Mouse (Mus musculus) limb, embryonic 14.5 days (tissue): ENCODE measurements around the gene Ankmy1. TPM values are rescaled to one million over a fixed set of nuclear protein-coding genes. Genes with fewer than 3 reads are reported as not detected.

ENCODE experiments used
- ATAC-seq: fragments of 200-750 bp; cut with Nextera tagmentation; 2 replicates; pipeline ENCODE4 v1.8.0; 2017; ENCODE audit warnings: low read depth, moderate number of reproducible peaks, moderate TSS enrichment; ENCODE audit not compliant: low FRiP score
- DNase-seq: peaks from one replicate; pipeline ENCODE4 v3.0.0-alpha.2; 2015; ENCODE audit warnings: low spot score
- H3K27ac ChIP-seq: fragments of 300-500 bp; sonication (generic); replicated peaks from 2 replicates; pipeline ENCODE4 v1.5.1; 2014; ENCODE audit warnings: low read depth, mild to moderate bottlenecking, low read length, moderate library complexity, mixed read lengths
- H3K27me3 ChIP-seq: fragments of 300-500 bp; sonication (generic); 2 replicates; pipeline ENCODE4 v1.6.1; 2014; ENCODE audit warnings: low read length, mixed read lengths; ENCODE audit not compliant: control insufficient read depth, insufficient read depth
- H3K36me3 ChIP-seq: fragments of 300-500 bp; sonication (generic); 2 replicates; pipeline ENCODE4 v1.6.1; 2014; ENCODE audit warnings: mild to moderate bottlenecking, low read length, moderate library complexity, mixed read lengths; ENCODE audit not compliant: control insufficient read depth, insufficient read depth
- H3K4me1 ChIP-seq: fragments of 300-500 bp; sonication (generic); 2 replicates; pipeline ENCODE4 v1.6.1; 2014; ENCODE audit warnings: antibody characterized with exemption, low read length, mixed read lengths; ENCODE audit not compliant: control insufficient read depth, insufficient read depth
- H3K4me2 ChIP-seq: fragments of 300-500 bp; sonication (generic); replicated peaks from 2 replicates; pipeline ENCODE4 v1.6.1; 2014; ENCODE audit warnings: low read depth, mild to moderate bottlenecking, low read length, moderate library complexity; ENCODE audit not compliant: severe bottlenecking
- H3K4me3 ChIP-seq: fragments of 300-500 bp; sonication (generic); replicated peaks from 2 replicates; pipeline ENCODE4 v1.5.1; 2014; ENCODE audit warnings: low read length
- H3K9ac ChIP-seq: fragments of 300-500 bp; sonication (generic); 2 replicates; pipeline ENCODE4 v1.6.1; 2014; ENCODE audit warnings: mild to moderate bottlenecking, low read depth, low read length, moderate library complexity; ENCODE audit not compliant: severe bottlenecking
- H3K9me3 ChIP-seq: fragments of 300-500 bp; sonication (generic); 2 replicates; pipeline ENCODE4 v1.6.1; 2016; ENCODE audit warnings: low read length; ENCODE audit not compliant: control insufficient read depth
- POLR2A ChIP-seq: fragments of 200-500 bp; IDR thresholded peaks from 2 replicates; pipeline ENCODE4 v1.8.0; 2012; ENCODE audit warnings: inconsistent platforms, mild to moderate bottlenecking, moderate library complexity, borderline replicate concordance; ENCODE audit not compliant: insufficient read depth, insufficient read length; ENCODE audit errors: extremely low read depth
- WGBS: fragments of 180-500 bp; shearing (Covaris S2); extraction: QIAGEN DNeasy Blood & Tissue Kit; methylation state at CpG from one replicate; pipeline ENCODE4 v1.1.7; 2014; 5-methylcytosine and 5-hydroxymethylcytosine counted together
- polyA plus RNA-seq, 2 experiments: library from polyadenylated mRNA; depleted of rRNA in 1 of 2; stranded (reverse) in 1 of 2; unstranded in 1 of 2; fragments of >200 nt; fragmentation: Nextera tagmentation in 1 of 2; extraction: Ambion mirVana in 1 of 2; gene quantifications; 2 replicates each; pipeline versions ENCODE4 v1.2.1 to v1.2.3; 2012 to 2014

Gene Ankmy1
- polyA plus RNA-seq, 2 experiments, result 0.37 to 0.38 TPM

DNA sequence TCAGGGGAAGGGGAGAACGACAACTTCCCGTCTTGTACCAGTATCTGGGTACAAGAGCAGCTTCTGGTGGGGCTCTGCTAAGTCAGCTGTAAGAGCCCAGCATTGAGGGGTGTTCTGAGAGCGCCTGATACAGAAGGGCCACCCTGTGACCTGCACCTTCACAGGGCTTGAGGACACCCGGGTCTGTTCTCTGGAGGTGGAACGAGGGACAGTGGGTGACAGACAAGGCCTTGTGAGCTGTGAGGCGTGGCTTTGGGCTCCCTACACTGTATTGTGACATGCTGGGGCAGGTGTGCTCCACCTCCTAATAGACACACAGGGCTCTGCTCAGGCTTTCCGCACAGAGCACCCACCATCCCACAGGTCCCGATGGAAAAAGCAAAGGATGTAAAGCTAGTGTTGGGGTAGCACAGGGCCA, 9.0 kb upstream of the Ankmy1 start:
- Histone ChIP-seq H3K27ac (peak overlapping the region; percentile 86), H3K4me1 (peaks cover 24% of the 10 kb centered on the region), H3K9me3 (no peaks in the 10 kb centered on the region), H3K36me3 (peaks cover 31% of the 10 kb centered on the region), H3K9ac (peak overlapping the region; percentile 90), H3K4me3 (peak overlapping the region; percentile 76), H3K27me3 (no peaks in the 10 kb centered on the region), H3K4me2 (peak overlapping the region; percentile 90)
- no peak for TF ChIP-seq POLR2A
- 38% methylated on average over 8 of the region's 8 CpGs for WGBS
- DNase-seq, result no peak
- ATAC-seq, result no peak

DNA sequence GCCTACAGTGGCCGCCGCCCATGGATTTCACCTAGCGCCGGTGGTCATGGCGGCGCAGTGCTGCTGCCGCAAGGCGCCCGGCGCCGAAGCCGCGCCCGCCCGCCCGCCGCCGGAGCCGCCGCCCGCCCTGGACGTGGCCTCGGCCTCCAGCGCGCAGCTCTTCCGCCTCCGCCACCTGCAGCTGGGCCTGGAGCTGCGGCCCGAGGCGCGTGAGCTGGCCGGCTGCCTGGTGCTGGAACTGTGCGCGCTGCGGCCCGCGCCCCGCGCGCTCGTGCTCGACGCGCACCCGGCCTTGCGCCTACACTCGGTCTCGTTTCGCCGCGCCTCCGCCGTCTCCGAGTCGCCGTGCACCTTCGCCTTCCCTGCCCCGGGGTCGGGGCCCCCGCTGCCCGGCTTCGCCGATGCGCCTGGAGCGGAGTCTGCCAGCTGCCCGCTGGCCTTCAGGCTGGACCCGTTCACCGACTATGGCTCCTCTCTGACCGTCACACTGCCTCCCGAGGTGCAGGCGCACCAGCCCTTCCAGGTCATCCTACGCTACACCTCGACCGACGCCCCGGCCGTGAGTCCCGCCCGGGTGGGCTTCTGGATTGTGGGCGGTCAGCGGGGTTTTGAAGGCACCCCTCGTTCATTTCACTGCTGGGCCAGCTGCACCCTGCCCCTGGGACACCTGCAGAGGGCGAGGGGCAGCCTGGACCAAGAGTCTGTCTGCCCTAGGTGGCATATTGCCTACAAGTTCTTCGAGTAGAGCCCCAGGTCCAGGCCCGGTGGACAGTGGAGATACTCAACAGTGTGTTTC, 8.4 kb upstream of the Ankmy1 start:
- 1% methylated on average over 22 of the region's 85 CpGs for WGBS
- H3K9ac ChIP-seq, result peak overlapping the region; percentile 90
- peaks cover 25% of the 10 kb centered on the region for H3K36me3 ChIP-seq
- ATAC-seq (peak; percentile 41), DNase-seq (no peak)
- no peak for TF ChIP-seq POLR2A
- peak overlapping the region; percentile 86 for H3K27ac ChIP-seq
- H3K9me3 ChIP-seq, result no peaks in the 10 kb centered on the region
- H3K4me2 ChIP-seq, result peak overlapping the region; percentile 90
- H3K27me3 ChIP-seq, result no peaks in the 10 kb centered on the region
- H3K4me1 ChIP-seq, result peaks cover 24% of the 10 kb centered on the region
- peak overlapping the region; percentile 76 for H3K4me3 ChIP-seq

DNA sequence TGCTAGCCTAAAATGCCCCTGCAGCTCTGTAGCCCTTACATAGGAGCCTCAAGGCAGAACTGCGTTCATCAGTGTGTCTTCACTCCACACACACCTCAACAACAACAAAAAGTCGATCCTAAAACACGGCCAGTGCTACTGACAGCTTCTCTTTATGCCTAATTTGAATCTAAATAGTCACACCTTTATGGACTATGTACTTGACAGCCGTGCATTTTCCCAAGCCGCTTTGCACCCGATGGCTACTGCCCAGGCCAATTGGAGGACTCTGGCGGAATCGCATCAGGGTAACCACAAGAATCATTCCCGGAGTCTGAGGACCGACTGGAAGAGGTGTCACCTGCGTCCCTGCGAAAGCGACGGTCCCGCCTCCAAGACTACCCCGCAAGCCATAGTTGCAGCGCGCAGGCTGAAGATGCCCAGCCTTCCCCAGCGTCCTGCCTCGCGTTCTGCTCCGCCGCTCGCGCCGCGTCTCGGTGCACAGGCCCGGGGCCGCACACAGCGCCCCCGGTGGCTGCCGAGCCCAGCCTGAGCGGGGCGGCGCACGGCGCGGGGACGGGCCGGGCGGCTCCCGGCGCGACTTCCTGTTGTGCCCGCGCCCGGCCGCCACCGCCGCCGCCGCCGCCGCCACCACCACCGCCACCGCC, 7.7 kb upstream of the Ankmy1 start, which contains the start of gene Rnpepl1:
Gene Rnpepl1 (plus strand): TSS at position 545 of the 647 bp plus-strand sequence.
- Histone ChIP-seq H3K4me3 (peak within 1 kb of the TSS; percentile 76), H3K4me2 (peak within 1 kb of the TSS; percentile 90), H3K9me3 (no peaks in the 10 kb centered on the region), H3K36me3 (peaks cover 18% of the 10 kb centered on the region; the same call in 1 of the 2 replicates), H3K27ac (peak within 1 kb of the TSS; percentile 86), H3K27me3 (no peaks in the 10 kb centered on the region), H3K4me1 (peaks cover 24% of the 10 kb centered on the region), H3K9ac (peak within 1 kb of the TSS; percentile 90)
- TF ChIP-seq POLR2A, result no peak
- DNase-seq (peak; percentile 58), ATAC-seq (peak; percentile 70)
- under 1% methylated on average over 37 of the region's 57 CpGs for WGBS

DNA sequence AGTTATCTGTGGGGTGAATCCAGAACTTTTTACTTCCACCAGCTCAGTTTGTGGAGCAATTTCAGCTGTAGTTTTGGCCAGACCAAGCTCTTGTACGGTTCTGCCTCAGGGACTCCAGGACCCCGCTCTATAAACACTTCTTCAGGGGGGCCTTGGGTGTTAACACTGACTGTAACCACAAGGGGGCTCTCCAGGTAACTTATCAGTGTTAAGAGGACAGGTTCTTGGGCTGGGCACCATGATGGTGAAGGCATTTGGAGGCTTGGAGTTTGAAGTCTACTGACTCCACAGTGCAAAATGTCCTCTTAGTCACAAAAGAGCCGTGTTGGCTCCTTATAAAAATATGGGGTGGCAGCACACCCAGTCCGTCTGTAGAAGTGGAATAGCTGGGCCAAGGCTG, 6.4 kb upstream of the Ankmy1 start:
- no peak overlapping the region for H3K4me3 ChIP-seq
- H3K4me1 ChIP-seq, result peaks cover 24% of the 10 kb centered on the region
- 69% methylated on average over 4 of the region's 4 CpGs for WGBS
- no peak overlapping the region for H3K9ac ChIP-seq
- ATAC-seq, result no peak
- DNase-seq, result no peak
- no peaks in the 10 kb centered on the region for H3K9me3 ChIP-seq
- H3K27me3 ChIP-seq, result no peaks in the 10 kb centered on the region
- H3K27ac ChIP-seq, result no peak overlapping the region
- TF ChIP-seq POLR2A, result no peak
- no peak overlapping the region for H3K4me2 ChIP-seq
- peaks cover 5% of the 10 kb centered on the region; the same call in 1 of the 2 replicates for H3K36me3 ChIP-seq

DNA sequence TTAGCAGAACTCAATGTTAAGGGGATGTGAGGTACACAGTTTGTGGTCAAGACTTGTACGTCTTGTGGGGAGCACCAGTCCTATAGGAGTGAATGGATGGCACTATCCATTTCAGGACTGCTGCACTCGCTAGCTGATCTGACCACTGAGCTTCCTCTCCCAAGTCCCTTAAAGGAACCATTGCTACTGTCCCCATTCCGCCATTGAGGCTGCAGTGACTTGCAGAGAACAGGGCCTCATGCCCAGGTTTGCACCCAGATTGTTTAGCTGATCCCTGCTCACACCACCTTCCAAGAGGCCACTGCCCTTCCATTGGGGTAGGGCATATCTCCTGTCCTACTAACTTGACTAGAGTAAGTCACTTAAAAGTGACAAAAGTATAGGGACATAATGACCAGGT, 6.0 kb upstream of the Ankmy1 start:
- H3K27ac ChIP-seq, result no peak overlapping the region
- peaks cover 24% of the 10 kb centered on the region for H3K4me1 ChIP-seq
- DNase-seq, result no peak
- H3K9me3 ChIP-seq, result no peaks in the 10 kb centered on the region
- TF ChIP-seq POLR2A, result no peak
- no peak overlapping the region for H3K9ac ChIP-seq
- ATAC-seq, result no peak
- no peak overlapping the region for H3K4me2 ChIP-seq
- H3K27me3 ChIP-seq, result no peaks in the 10 kb centered on the region
- 0 out of 2 replicates have a peak, but pooled peaks cover 1% of the 10 kb centered on the region for H3K36me3 ChIP-seq
- no peak overlapping the region for H3K4me3 ChIP-seq
- WGBS, result 96% methylated on average over 3 of the region's 3 CpGs
